28 mouse cellular contexts compared by ENCODE assay signal in genomic region chr3:9550930-9551329, GRCm38 (mm10). TPM values are rescaled to one million over a fixed set of nuclear protein-coding genes. Genes with fewer than 3 reads are reported as not detected.
DNase-seq lines count a peak whose midpoint lies in the region; ATAC-seq and TF ChIP-seq lines count a peak whose summit lies in the region.
"Had no signal": no experiment of that assay in that cellular context is flagged by ENCODE, and none has a peak within 500 bp of the region (broad histone marks: within the 10 kb centered on the region; RNA-seq: fewer than 3 reads in every experiment).

No protein-coding gene starts in this region.

- 47% methylated on average over 1 of the region's 1 CpGs for WGBS in kidney, adult 2 months
- 59% methylated on average over 1 of the region's 1 CpGs for WGBS in kidney, embryonic 16.5 days

- H3K36me3 ChIP-seq in kidney, adult 2 months (ENCODE audit: control insufficient read depth, insufficient read depth, low read length), result no peaks in the 10 kb centered on the region
- no peaks in the 10 kb centered on the region for H3K36me3 ChIP-seq in kidney, embryonic 16.5 days (ENCODE audit: insufficient read depth, low read length)
- H3K36me3 ChIP-seq: embryonic facial prominence, embryonic 10.5 days; embryonic facial prominence, embryonic 15.5 days; heart, embryonic 10.5 days; heart, embryonic 15.5 days; liver, embryonic 12.5 days; midbrain, embryonic 12.5 days; stomach, embryonic 15.5 days had no signal

- POLR2A ChIA-PET in Patski (lab: Charles Lee), result interaction anchor here (0.9 kb wide), 2 partner anchors 20 to 58 kb away, joined by 3 read pairs; no protein-coding TSS in a partner anchor

- no peak overlapping the region for H3K4me2 ChIP-seq in kidney, embryonic 16.5 days (replicated peaks; ENCODE audit: low read depth, low read length)
- H3K4me2 ChIP-seq: embryonic facial prominence, embryonic 15.5 days; forebrain, embryonic 13.5 days; heart, embryonic 15.5 days; liver, embryonic 12.5 days; midbrain, embryonic 12.5 days; stomach, embryonic 15.5 days had no signal

- H3K4me3 ChIP-seq in kidney, adult 2 months (ENCODE audit: insufficient read depth, low read depth, low read length), result no peak overlapping the region
- no peak overlapping the region for H3K4me3 ChIP-seq in kidney, embryonic 16.5 days (ENCODE audit: low read length)
- H3K4me3 ChIP-seq: embryonic facial prominence, embryonic 10.5 days; embryonic facial prominence, embryonic 15.5 days; forebrain, embryonic 13.5 days; heart, embryonic 10.5 days; heart, embryonic 15.5 days; left cerebral cortex, adult 2 months; liver, embryonic 12.5 days; midbrain, embryonic 12.5 days; stomach, embryonic 15.5 days had no signal

- CTCF ChIA-PET in Patski (lab: Charles Lee), result interaction anchor here (1.0 to 2.6 kb wide), 5 partner anchors 10 to 233 kb away, joined by 3 to 9 read pairs (median 3); no protein-coding TSS in a partner anchor

- in situ Hi-C loops in Patski (cut with MboI; ENCODE audit: low pct_unique_long_range_greater_than_20kb), result no loop called here

- no peak for TF ChIP-seq POLR2A in kidney, adult 2 months (IDR thresholded peaks at IDR 0.05; ENCODE audit: low read depth, low read length)

- TF ChIP-seq CTCF in kidney, adult 2 months (conservative IDR thresholded peaks at IDR 0.05; ENCODE audit: insufficient read depth, insufficient read length, low read depth, low read length), result no peak
- no peak for TF ChIP-seq CTCF in Patski (IDR thresholded peaks at IDR 0.05)

- H3K27me3 ChIP-seq in kidney, adult 2 months (replicated peaks; ENCODE audit: control insufficient read depth, insufficient read depth, low read length), result no peaks in the 10 kb centered on the region
- no peaks in the 10 kb centered on the region for H3K27me3 ChIP-seq in Patski
- H3K27me3 ChIP-seq in kidney, embryonic 16.5 days (ENCODE audit: insufficient read depth, low read length), result no peaks in the 10 kb centered on the region
- H3K27me3 ChIP-seq: embryonic facial prominence, embryonic 15.5 days; forebrain, embryonic 13.5 days; heart, embryonic 15.5 days; liver, embryonic 12.5 days; megakaryocyte, embryonic 14.5 days; midbrain, embryonic 12.5 days; stomach, embryonic 15.5 days had no signal

- peak; percentile 73 for DNase-seq in kidney, adult 2 months
- no peak for DNase-seq in kidney, postnatal 10 days
- DNase-seq in Patski (ENCODE audit: low read depth, low spot score), result no peak
- peak; percentile 17 to 27 for DNase-seq in thymus, postnatal 10 days (ENCODE audit: low spot score in 2 of 2)
- no peak for DNase-seq in ovary, postnatal 10 days (ENCODE audit: low spot score)
- DNase-seq in left cerebral cortex, postnatal 36 days (ENCODE audit: low spot score in 2 of 2), result no peak
- DNase-seq: adrenal gland, postnatal 10 days; cerebellum, adult 8-10 months; cerebellum, postnatal 25 days; gastrocnemius, postnatal 10 days; left cerebral cortex, postnatal 4 days; liver, postnatal 0 days; lung, postnatal 4 days; retina, postnatal 1 day; right cerebral cortex, postnatal 14 days had no signal

- intact Hi-C loops in left cerebral cortex, postnatal 36 days (cut with DNase I), result no loop called here

- no peak overlapping the region for H3K27ac ChIP-seq in kidney, adult 2 months (ENCODE audit: insufficient read depth, low read depth, low read length)
- no peak overlapping the region; the same call in 1 of the 2 replicates for H3K27ac ChIP-seq in kidney, embryonic 16.5 days (ENCODE audit: low read length)
- H3K27ac ChIP-seq: embryonic facial prominence, embryonic 10.5 days; embryonic facial prominence, embryonic 15.5 days; forebrain, embryonic 13.5 days; heart, embryonic 10.5 days; heart, embryonic 15.5 days; left cerebral cortex, adult 2 months; liver, embryonic 12.5 days; midbrain, embryonic 12.5 days; stomach, embryonic 15.5 days had no signal

- H3K9ac ChIP-seq in kidney, embryonic 16.5 days (replicated peaks; ENCODE audit: low read length), result no peak overlapping the region
- H3K9ac ChIP-seq: embryonic facial prominence, embryonic 15.5 days; forebrain, embryonic 13.5 days; heart, embryonic 15.5 days; liver, embryonic 12.5 days; liver, postnatal 0 days; midbrain, embryonic 12.5 days; stomach, embryonic 15.5 days had no signal

- peaks cover 10% of the 10 kb centered on the region for H3K4me1 ChIP-seq in kidney, adult 2 months (ENCODE audit: control insufficient read depth, insufficient read depth, low read length)
- H3K4me1 ChIP-seq in kidney, embryonic 16.5 days (ENCODE audit: insufficient read depth, low read length), result peaks cover 52% of the 10 kb centered on the region

- peak; percentile 28 for ATAC-seq in Patski
- 0 out of 2 replicates have a peak, but pooled peaks have one; percentile 43 for ATAC-seq in kidney, embryonic 16.5 days (ENCODE audit: low FRiP score, low TSS enrichment)
- ATAC-seq: forebrain, embryonic 13.5 days; hindbrain, embryonic 16.5 days; intestine, postnatal 0 days; liver, embryonic 12.5 days; liver, postnatal 0 days had no signal

- H3K9me3 ChIP-seq in kidney, embryonic 16.5 days (ENCODE audit: low read length), result no peaks in the 10 kb centered on the region
- H3K9me3 ChIP-seq: embryonic facial prominence, embryonic 10.5 days; embryonic facial prominence, embryonic 15.5 days; forebrain, embryonic 13.5 days; heart, embryonic 10.5 days; heart, embryonic 15.5 days; liver, embryonic 12.5 days; megakaryocyte, embryonic 14.5 days; midbrain, embryonic 12.5 days; stomach, embryonic 15.5 days had no signal

RNA-seq across cellular contexts. Expression of gene Zfp704, which starts 59.0 kb away (rescaled TPM):
- 11.3 and 12.4 TPM in 2 replicates for polyA plus RNA-seq in kidney, adult 2 months (2012; rRNA removed)
- polyA plus RNA-seq in Patski (2021), result 24.8 TPM
- polyA plus RNA-seq in kidney, embryonic 16.5 days (2015; fragmentation: Nextera tagmentation; extraction: Ambion mirVana), result 11.4 and 13.1 TPM in 2 replicates
- 10 to 100 TPM; 30.1 to 34.3 TPM for total RNA-seq in left cerebral cortex, postnatal 36 days (2021)

Comparison
In these comparisons a context has a peak if more than half of its experiments do, and no peak if none do; other contexts are left out.
1. DNase-seq: peak in kidney, adult 2 months (single experiment) and thymus, postnatal 10 days (2 of 2); none in kidney, postnatal 10 days (single experiment), Patski (single experiment), ovary, postnatal 10 days (single experiment) and left cerebral cortex, postnatal 36 days (0 of 2).